Mouse (Mus musculus) small intestine, adult 2 months (tissue): Measurements from ENCODE around the gene Txnip.

Experiments used
- CTCF ChIP-seq: fragments of 200-500 bp; IDR thresholded peaks from 2 replicates; pipeline ENCODE4 v1.5.1; 2012; ENCODE audit warnings: low read depth, mild to moderate bottlenecking, control low read depth, inconsistent platforms, low read length, moderate library complexity, mixed read lengths; ENCODE audit not compliant: insufficient replicate concordance, insufficient read length; ENCODE audit errors: extremely low read depth
- POLR2A ChIP-seq: fragments of 200-500 bp; IDR thresholded peaks from 2 replicates; pipeline ENCODE4 v1.6.1; 2012; ENCODE audit warnings: low read depth, mild to moderate bottlenecking, control low read depth, inconsistent platforms, low read length, moderate library complexity

DNA sequence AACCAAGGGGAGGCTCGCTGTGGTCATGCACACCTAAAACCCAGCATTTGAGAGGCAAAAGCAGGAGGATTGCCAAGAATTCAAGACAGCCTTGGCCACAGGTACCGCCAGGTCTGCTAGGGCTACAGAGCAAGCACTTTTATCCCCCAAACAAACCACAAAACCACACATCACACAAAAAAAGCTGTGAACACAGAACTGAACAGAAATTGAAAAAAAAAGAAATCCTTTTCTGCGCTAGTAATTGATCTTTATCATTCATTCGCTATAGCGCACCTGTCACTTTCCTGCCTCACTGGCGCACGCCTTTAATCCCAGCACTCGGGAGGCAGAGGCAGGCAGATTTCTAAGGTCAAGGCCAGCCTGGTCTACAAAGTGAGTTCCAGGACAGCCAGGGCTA is 5.5 kb downstream of the Txnip start:
- TF ChIP-seq CTCF (no peak), POLR2A (no peak)
